12 mouse cellular contexts compared by ENCODE assay signal in the genomic region with DNA sequence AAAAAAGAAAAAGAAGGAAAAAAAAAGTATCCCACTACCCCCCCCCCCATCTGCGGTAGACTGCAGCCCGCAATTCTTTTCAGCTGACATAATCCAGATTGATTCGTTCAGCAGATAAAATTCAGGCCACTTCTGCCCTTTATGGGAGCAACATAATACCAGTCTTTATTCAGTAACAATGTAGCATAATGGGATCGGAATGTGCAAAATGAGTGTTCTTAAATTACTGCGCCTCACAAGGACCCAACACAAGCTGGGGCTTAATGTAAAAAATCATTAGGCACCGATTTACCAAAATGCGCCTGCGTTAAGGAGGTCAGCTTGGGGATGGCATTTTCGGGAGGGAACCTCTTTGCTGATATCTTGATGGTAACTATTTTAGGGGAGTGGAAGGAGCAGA.
DNase-seq lines count a peak whose midpoint lies in the region; ATAC-seq and TF ChIP-seq lines count a peak whose summit lies in the region.
"Had no signal": no experiment of that assay in that cellular context is flagged by ENCODE, and none has a peak within 500 bp of the region (broad histone marks: within the 10 kb centered on the region; RNA-seq: fewer than 3 reads in every experiment).

No protein-coding gene starts in this region.

- peak; percentile 46 for DNase-seq in kidney, postnatal 0 days (ENCODE audit: low spot score)
- no peak for DNase-seq in kidney, adult 9 months
- no peak for DNase-seq in adrenal gland, postnatal 4 days (ENCODE audit: low spot score in 2 of 2)
- no peak for DNase-seq in cerebellum, postnatal 4 days (ENCODE audit: low spot score in 2 of 2)
- no peak for DNase-seq in thymus, postnatal 36 days
- DNase-seq: heart, postnatal 14 days; kidney, postnatal 25 days; lung, adult 2 months had no signal

- 33% methylated on average over 9 of the region's 9 CpGs for WGBS in kidney, postnatal 0 days
- WGBS in embryonic facial prominence, embryonic 12.5 days, result 12% methylated on average over 9 of the region's 9 CpGs
- WGBS in hindbrain, embryonic 13.5 days, result 14% methylated on average over 9 of the region's 9 CpGs

- H3ac ChIP-seq in myocyte (ENCODE audit: control insufficient read depth, insufficient read length), result no peak overlapping the region

- H3K9me3 ChIP-seq in kidney, postnatal 0 days (replicated peaks; ENCODE audit: low read length), result no peaks in the 10 kb centered on the region
- H3K9me3 ChIP-seq in embryonic facial prominence, embryonic 12.5 days, result no peaks in the 10 kb centered on the region
- H3K9me3 ChIP-seq in hindbrain, embryonic 13.5 days, result no peaks in the 10 kb centered on the region

- no peaks in the 10 kb centered on the region for H3K36me3 ChIP-seq in kidney, postnatal 0 days (ENCODE audit: insufficient read depth, low read length)
- no peaks in the 10 kb centered on the region for H3K36me3 ChIP-seq in embryonic facial prominence, embryonic 12.5 days
- no peaks in the 10 kb centered on the region for H3K36me3 ChIP-seq in hindbrain, embryonic 13.5 days
- no peaks in the 10 kb centered on the region for H3K36me3 ChIP-seq in myocyte (ENCODE audit: control insufficient read depth, insufficient read depth)

- H3K4me1 ChIP-seq in kidney, postnatal 0 days (replicated peaks; ENCODE audit: insufficient read depth, low read length), result no peaks in the 10 kb centered on the region
- H3K4me1 ChIP-seq in embryonic facial prominence, embryonic 12.5 days, result peaks cover 29% of the 10 kb centered on the region
- H3K4me1 ChIP-seq in hindbrain, embryonic 13.5 days (replicated peaks), result peaks cover 39% of the 10 kb centered on the region

- H3K27ac ChIP-seq in kidney, postnatal 0 days, result no peak overlapping the region
- H3K27ac ChIP-seq in embryonic facial prominence, embryonic 12.5 days, result peak overlapping the region; percentile 78; the same call in 1 of the 2 replicates
- H3K27ac ChIP-seq in hindbrain, embryonic 13.5 days, result peak overlapping the region; percentile 55; the same call in 1 of the 2 replicates

- no peaks in the 10 kb centered on the region for H3K79me2 ChIP-seq in myocyte (ENCODE audit: control insufficient read depth, insufficient read depth)

- TF ChIP-seq CTCF in kidney, postnatal 0 days (IDR thresholded peaks at IDR 0.05; ENCODE audit: low read depth), result no peak

- no peak overlapping the region for H3K4me3 ChIP-seq in kidney, postnatal 0 days (replicated peaks; ENCODE audit: low read depth, low read length)
- H3K4me3 ChIP-seq in embryonic facial prominence, embryonic 12.5 days, result no peak overlapping the region
- H3K4me3 ChIP-seq in hindbrain, embryonic 13.5 days, result no peak overlapping the region
- no peak overlapping the region for H3K4me3 ChIP-seq in myocyte

- no peak overlapping the region for H3K4me2 ChIP-seq in kidney, postnatal 0 days (ENCODE audit: low read length)
- no peak overlapping the region for H3K4me2 ChIP-seq in embryonic facial prominence, embryonic 12.5 days (replicated peaks)
- H3K4me2 ChIP-seq in hindbrain, embryonic 13.5 days, result peak overlapping the region; percentile 32; the same call in 1 of the 2 replicates
- peak overlapping the region; percentile 92 for H3K4me2 ChIP-seq in myocyte (ENCODE audit: low read depth)

- H3K9ac ChIP-seq in kidney, postnatal 0 days (ENCODE audit: low read depth, low read length), result no peak overlapping the region
- H3K9ac ChIP-seq in embryonic facial prominence, embryonic 12.5 days, result no peak overlapping the region
- H3K9ac ChIP-seq in hindbrain, embryonic 13.5 days, result no peak overlapping the region

- H3K27me3 ChIP-seq in kidney, postnatal 0 days (ENCODE audit: insufficient read depth, low read length), result no peaks in the 10 kb centered on the region
- no peaks in the 10 kb centered on the region for H3K27me3 ChIP-seq in embryonic facial prominence, embryonic 12.5 days
- H3K27me3 ChIP-seq in hindbrain, embryonic 13.5 days, result 0 out of 2 replicates have a peak, but pooled peaks cover 3% of the 10 kb centered on the region
- no peaks in the 10 kb centered on the region for H3K27me3 ChIP-seq in myocyte (ENCODE audit: control insufficient read depth, insufficient read depth, insufficient read length)
- H3K27me3 ChIP-seq: CH12.LX had no signal

- ATAC-seq in kidney, postnatal 0 days (replicated peaks; ENCODE audit: low FRiP score, low read depth), result no peak
- no peak for ATAC-seq in embryonic facial prominence, embryonic 12.5 days (ENCODE audit: insufficient number of reproducible peaks, insufficient read depth, low FRiP score, low TSS enrichment)
- no peak for ATAC-seq in hindbrain, embryonic 13.5 days (ENCODE audit: low FRiP score)

- no peak for TF ChIP-seq POLR2A in myocyte (IDR thresholded peaks at IDR 0.05; ENCODE audit: insufficient read length, low read depth)

TF ChIP-seq in myocyte, 11 proteins besides CTCF, POLR2A, EP300 and RAD21:
- no peak for TF ChIP-seq TCF3 (IDR thresholded peaks at IDR 0.05; ENCODE audit: insufficient read length, low read depth)
- TF ChIP-seq SRF (IDR thresholded peaks at IDR 0.05; ENCODE audit: control insufficient read depth, insufficient read length, low read depth), result peak; percentile 51
TF ChIP-seq in myocyte: peak in this region for 1.

Comparison
In these comparisons a context has a peak if more than half of its experiments do, and no peak if none do; other contexts are left out.
1. H3K4me2 ChIP-seq: peak in hindbrain, embryonic 13.5 days (single experiment) and myocyte (single experiment); none in kidney, postnatal 0 days (single experiment) and embryonic facial prominence, embryonic 12.5 days (single experiment).